Mouse (Mus musculus) 3T3-L1 (cell line): ENCODE measurements at regions not wholly inside any gene's neighbourhood (a gene's known extent, or its start where the extent isn't known, plus 50 kb on each side); places are given as distances from the start of the nearest gene placed in this dataset.

Experiments
- DNase-seq: peaks from one replicate; pipeline ENCODE4 v3.0.0-alpha.2; 2015; ENCODE audit warnings: low read depth, low spot score

DNA sequence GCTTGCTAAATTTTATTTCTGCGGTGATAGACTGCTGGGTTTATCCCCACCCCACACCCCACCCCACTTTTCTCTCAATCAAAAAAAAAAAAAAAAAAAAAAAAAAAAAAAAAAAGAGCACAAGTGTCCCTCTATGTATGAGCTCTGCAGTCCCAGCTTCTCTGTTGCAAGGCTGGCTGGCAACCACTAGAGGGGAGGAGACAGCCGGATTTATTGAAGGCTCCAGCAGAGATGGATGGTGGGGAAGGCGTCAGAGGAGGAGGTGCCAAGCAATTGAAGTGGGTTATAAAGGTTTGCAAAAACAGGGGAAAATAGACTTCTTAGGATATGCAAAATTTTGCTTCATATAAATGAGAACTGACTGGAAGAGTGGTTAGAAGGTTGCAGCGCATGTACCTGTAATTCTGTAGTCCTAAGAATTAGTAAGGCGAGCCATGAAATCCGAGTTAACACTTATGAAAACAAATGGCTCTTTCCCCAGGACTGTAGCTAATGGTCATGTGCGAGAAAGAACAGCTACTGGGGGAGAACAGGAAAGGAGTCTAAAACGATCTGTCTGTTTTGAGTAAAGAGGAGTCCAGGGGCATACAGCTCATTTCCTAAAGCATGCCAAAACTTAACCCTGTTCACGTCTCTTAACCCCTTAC, 885.1 kb upstream of the Pou3f3 start:
- peak; percentile 43 for DNase-seq

DNA sequence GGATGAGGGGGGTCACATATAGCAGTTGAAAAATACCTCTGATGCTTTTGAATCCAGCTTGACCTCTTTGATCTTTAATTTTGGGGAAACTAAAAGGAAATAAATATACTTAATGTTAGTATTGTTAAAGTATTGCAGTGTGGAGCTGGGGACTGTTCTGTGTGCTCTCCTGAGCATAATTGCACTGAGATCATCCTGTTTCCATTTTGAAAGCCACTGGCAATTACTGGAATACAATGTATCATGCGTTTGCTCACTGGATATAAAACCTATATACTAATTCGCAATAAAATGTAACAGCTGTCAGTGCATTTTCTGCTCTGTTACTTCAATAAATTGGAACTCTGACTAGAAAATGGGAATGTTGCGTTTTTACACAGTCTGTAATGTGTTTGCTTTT, 884.4 kb upstream of the Pou3f3 start:
- no peak for DNase-seq

DNA sequence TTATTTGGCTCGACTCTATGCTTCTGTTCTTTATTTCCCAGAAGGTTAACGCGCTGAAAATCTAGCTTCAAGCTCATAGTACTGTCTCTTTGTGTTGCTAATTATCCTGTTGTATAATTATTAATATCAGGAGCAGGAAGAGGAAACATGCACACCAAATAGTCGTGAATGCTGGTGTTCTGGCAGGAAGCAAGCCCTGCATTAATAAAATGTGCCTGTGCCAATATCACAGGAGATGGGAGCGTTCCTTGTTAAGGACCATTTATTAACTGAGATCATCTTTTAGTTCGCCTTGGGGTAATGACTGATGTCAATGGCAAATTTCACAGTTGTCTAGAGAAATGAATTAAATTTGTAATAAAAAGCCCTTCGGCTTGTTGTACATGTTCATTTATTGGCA, 883.5 kb upstream of the Pou3f3 start:
- no peak for DNase-seq

- DNase-seq, result no peak
Observed at GRCm38 (mm10) chr1:41814032-41815005, 881.2 kb upstream of the Pou3f3 start.

DNA sequence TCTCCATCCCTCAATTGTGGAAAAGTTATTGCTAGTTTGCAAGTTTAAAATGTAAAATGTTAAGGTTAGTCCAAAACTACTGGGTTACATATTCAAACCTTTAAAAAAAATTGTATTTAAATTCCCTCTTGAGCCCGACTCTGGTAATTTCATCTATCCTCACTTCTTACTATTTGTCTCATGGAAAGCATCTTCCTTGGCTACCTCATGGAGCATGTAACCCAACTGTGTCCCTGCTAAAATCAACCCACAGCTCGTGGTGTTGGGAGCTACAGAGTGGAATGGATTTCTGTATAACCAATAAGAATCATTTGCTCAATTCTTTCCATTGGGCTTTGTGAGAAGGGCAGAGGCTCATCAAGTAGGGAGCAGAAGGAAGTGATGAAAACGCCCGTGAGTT, 880.5 kb upstream of the Pou3f3 start:
- DNase-seq, result no peak

DNA sequence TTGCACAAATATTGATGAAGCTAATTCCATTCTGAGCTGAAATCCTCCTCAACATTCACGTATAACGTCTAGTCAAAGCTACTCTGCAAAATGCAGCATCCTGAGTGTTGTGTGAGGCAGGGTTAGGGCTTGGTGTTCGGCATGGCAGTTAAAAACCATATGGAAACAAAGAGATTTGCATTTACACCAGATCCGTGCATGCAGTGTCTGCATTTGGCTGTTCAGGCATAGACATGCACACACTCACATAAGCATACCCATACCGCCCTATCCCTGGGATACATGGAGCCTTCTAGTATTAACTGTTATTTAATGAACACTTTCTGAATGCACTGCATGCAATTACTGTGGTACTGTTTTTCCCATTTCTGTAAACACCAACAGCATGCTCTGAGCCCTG, 872.8 kb upstream of the Pou3f3 start:
- DNase-seq, result no peak

GRCm38 (mm10) chr1:41825223-41825622, 870.3 kb upstream of the Pou3f3 start:
- DNase-seq, result no peak

DNA sequence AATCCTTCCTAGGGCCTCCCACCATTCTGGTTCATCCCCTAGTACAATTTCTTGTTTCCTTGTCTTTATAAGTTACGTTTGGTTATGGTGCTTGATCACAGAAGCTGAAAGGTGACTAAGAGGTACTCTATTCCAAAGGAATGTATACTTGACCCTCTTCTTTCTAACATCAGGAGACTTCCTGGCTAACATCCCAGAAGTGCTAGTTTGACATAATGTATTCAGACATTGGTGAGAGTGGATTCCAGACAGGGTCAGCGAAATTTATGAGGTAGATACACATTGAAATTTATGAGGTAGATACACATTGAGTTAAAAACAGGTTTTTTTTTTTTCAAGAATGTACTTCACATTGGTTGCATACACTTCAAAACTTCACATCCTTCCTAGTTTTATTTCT, 863.9 kb upstream of the Pou3f3 start:
- DNase-seq, result peak; percentile 41
